Mouse (Mus musculus) gastrocnemius, adult 2 months (tissue): Measurements from ENCODE around the gene Cfap126. TPM values are rescaled to one million over a fixed set of nuclear protein-coding genes. Genes with fewer than 3 reads are reported as not detected.
A peak's percentile ranks its signal among the peaks of the same experiment; 100 is the strongest.

ENCODE experiments used
- DNase-seq: peaks from one replicate; pipeline ENCODE4 v3.0.0; 2022
- H3K27ac ChIP-seq: fragments of 200-600 bp; 2 replicates; pipeline ENCODE4 v1.8.1; 2022; ENCODE audit warnings: mild to moderate bottlenecking
- H3K4me3 ChIP-seq: fragments of 200-600 bp; 2 replicates; pipeline ENCODE4 v1.8.1; 2022; ENCODE audit warnings: mild to moderate bottlenecking, moderate library complexity
- CTCF ChIP-seq: fragments of 200-600 bp; IDR thresholded peaks from 2 replicates; pipeline ENCODE4 v1.8.1; 2022; ENCODE audit warnings: antibody characterized with exemption, mild to moderate bottlenecking, moderate library complexity
- intact Hi-C: fragments of 180-260 bp; cut with DNase I; formaldehyde crosslinking; loops from one replicate; pipeline ENCODE4 v1.15.1; 2025
- total RNA-seq, 2 experiments: library from RNA; stranded (reverse); gene quantifications; 2 replicates each; pipeline ENCODE4 v1.2.3; 2021

The Cfap126 gene
- total RNA-seq, 2 experiments from 2014 or later, result 0.75 to 1.8 TPM

GRCm38 (mm10) chr1:171105226-171105625 lies 8.5 kb upstream of the Cfap126 start:
- Histone ChIP-seq H3K4me3 (no peak overlapping the region), H3K27ac (no peak overlapping the region)
- DNase-seq, result no peak
- no peak for TF ChIP-seq CTCF
- intact Hi-C loops, result no loop called here

DNA sequence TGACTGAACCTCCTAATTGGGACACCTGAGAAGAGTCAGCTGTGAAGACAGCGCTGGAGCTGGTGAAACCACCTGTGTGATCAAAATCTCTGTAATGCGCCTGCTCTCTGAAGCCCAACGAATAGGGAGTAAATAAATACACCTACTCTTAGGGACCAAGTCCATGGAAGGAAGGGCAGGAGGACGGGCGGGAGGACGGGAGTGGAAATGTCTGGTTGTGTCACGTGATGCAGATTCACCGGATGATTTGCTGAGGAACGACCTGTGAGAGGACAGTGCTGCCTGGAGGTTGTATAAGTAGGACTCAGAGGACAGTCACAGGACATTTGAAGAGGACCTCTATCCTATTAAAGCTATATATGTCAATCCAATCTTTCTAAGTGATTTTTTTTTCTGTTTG lies 4.1 kb upstream of the Cfap126 start:
- no peak for DNase-seq
- intact Hi-C loops, result loop anchor here (2.0 to 10.0 kb wide), 3 partner anchors 65 to 235 kb away; partner anchors contain the start of genes Nit1, Pfdn2, Ppox and Usp21
- Histone ChIP-seq H3K4me3 (no peak overlapping the region), H3K27ac (no peak overlapping the region)
- TF ChIP-seq CTCF, result no peak

DNA sequence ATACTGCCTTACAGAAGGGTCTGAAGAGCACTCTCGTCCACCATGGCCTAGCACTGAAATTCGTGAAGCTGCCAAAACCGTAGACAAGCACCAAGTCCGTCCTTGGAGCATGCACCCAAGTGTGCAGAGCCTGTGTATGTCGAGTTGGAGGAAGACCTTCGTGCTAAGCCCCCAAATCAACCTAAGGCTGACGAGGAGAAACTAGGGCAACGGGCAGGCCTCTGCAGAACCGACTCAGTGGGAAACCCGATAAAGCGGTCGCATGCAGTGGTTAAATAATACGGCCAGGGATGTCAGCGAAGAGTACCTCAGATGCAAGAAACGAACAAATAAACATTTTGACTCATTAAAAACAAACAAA lies 3.1 kb upstream of the Cfap126 start:
- H3K4me3 ChIP-seq, result peak overlapping the region; percentile 89
- H3K27ac ChIP-seq, result peak overlapping the region; percentile 91
- DNase-seq, result no peak
- intact Hi-C loops, result loop anchor here (2.0 to 10.0 kb wide), 3 partner anchors 66 to 234 kb away; partner anchors contain the start of genes Nit1, Pfdn2, Ppox and Usp21
- TF ChIP-seq CTCF, result no peak

- no peak; the same call in 1 of the 2 replicates for TF ChIP-seq CTCF
- DNase-seq, result peak; percentile 95
- intact Hi-C loops, result loop anchor here (2.0 to 10.0 kb wide), 3 partner anchors 66 to 234 kb away; partner anchors contain the start of genes Nit1, Pfdn2, Ppox and Usp21
- H3K27ac ChIP-seq, result peak overlapping the region; percentile 91
- peak overlapping the region; percentile 89 for H3K4me3 ChIP-seq
These were observed 2.5 kb upstream of the Cfap126 start for GRCm38 (mm10) chr1:171111020-171111780.

GRCm38 (mm10) chr1:171111781-171112575 lies 1.7 kb upstream of the Cfap126 start:
- TF ChIP-seq CTCF, result no peak
- peak overlapping the region; percentile 89 for H3K4me3 ChIP-seq
- DNase-seq, result peak; percentile 61
- intact Hi-C loops, result loop anchor here (2.0 to 10.0 kb wide), 3 partner anchors 67 to 233 kb away; partner anchors contain the start of genes Nit1, Pfdn2, Ppox and Usp21
- peak overlapping the region; percentile 91 for H3K27ac ChIP-seq

- H3K4me3 ChIP-seq, result peak overlapping the region; percentile 81
- intact Hi-C loops, result loop anchor here (10.0 kb wide), 2 partner anchors 172 to 232 kb away; partner anchors contain the start of genes Nit1, Pfdn2, Ppox and Usp21
- TF ChIP-seq CTCF, result no peak
- no peak for DNase-seq
- H3K27ac ChIP-seq, result peak overlapping the region; percentile 96
These were observed 732 bp upstream of the Cfap126 start for GRCm38 (mm10) chr1:171112986-171113385.

DNA sequence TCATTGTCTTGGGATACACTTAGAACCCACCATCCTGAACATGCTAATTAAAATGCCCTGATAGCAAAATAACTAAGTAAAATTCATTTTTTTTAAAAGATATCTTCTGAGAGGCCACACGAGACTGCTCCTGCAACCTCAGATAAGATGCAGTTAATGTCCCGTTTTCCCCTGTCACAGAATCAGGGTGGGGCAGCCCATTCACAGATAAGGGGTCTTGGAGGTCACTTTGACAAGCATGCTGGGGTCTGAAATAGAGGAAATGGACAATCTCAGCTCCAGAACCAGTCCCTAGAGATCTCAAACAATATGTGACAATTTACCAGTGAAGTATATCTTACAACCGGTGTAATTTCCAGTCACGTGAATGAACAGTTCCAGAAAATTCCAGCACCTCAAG lies 2.6 kb downstream of the Cfap126 start:
- Histone ChIP-seq H3K4me3 (no peak overlapping the region), H3K27ac (no peak overlapping the region)
- DNase-seq, result no peak
- no peak for TF ChIP-seq CTCF
- intact Hi-C loops, result loop anchor here (1.0 to 10.0 kb wide), 4 partner anchors 106 to 229 kb away; partner anchors contain the start of genes Nit1, Pfdn2, Ppox and Tomm40l

GRCm38 (mm10) chr1:171118269-171118684 lies 4.6 kb downstream of the Cfap126 start:
- intact Hi-C loops, result loop anchor here (2.0 to 10.0 kb wide), 3 partner anchors 33 to 227 kb away; partner anchors contain the start of genes Mpz, Nit1, Pfdn2 and Ppox
- H3K4me3 ChIP-seq, result no peak overlapping the region
- TF ChIP-seq CTCF, result peak; percentile 59
- DNase-seq, result peak; percentile 44
- no peak overlapping the region for H3K27ac ChIP-seq

DNA sequence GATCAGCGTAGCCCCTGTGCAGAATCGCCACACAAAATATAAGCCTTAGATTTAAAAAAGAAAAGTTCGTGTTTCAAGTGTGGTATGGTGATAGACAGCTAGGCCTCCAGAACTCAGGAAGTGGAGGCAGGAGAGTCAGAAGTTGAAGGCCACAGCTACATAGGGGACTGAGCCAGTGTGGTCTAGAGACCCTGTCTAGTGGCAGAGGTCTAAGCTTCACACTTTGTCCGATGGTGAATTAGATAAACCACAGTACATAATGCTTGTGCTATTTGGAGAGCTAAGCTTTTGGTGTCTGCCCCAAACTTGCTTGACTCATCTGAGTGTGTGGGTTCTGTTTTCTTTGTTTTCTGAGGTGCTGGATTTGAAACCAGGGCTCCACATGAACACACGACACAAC lies 5.3 kb downstream of the Cfap126 start:
- Histone ChIP-seq H3K27ac (no peak overlapping the region), H3K4me3 (no peak overlapping the region)
- DNase-seq, result no peak
- TF ChIP-seq CTCF, result no peak
- intact Hi-C loops, result loop anchor here (2.0 to 10.0 kb wide), 3 partner anchors 32 to 226 kb away; partner anchors contain the start of genes Mpz, Nit1, Pfdn2 and Ppox

GRCm38 (mm10) chr1:171119405-171119804 lies 5.7 kb downstream of the Cfap126 start:
- no peak overlapping the region for H3K27ac ChIP-seq
- no peak for TF ChIP-seq CTCF
- intact Hi-C loops, result loop anchor here (2.0 to 10.0 kb wide), 3 partner anchors 31 to 225 kb away; partner anchors contain the start of genes Mpz, Nit1, Pfdn2 and Ppox
- no peak for DNase-seq
- H3K4me3 ChIP-seq, result no peak overlapping the region

DNA sequence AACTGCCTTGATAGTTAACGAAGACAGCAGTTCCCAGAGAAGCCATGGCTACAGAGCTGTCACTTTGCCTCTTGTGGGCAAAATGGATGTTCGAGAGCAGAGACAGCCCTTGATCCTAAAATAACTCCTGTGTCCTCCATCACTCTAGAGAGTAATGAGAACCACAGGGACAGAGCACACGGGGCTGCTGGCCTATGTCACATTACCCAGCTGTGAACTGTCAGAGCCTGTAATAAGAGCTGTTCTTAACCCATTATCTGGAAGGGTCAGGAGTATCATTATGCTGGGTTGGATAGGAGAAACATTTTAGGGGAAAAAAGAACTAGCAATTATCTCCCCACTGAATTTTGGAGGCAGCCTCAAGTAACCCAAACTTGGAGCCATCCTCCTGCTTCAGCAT lies 7.2 kb downstream of the Cfap126 start:
- H3K4me3 ChIP-seq, result no peak overlapping the region
- intact Hi-C loops, result no loop called here
- no peak for TF ChIP-seq CTCF
- H3K27ac ChIP-seq, result no peak overlapping the region
- no peak for DNase-seq

DNA sequence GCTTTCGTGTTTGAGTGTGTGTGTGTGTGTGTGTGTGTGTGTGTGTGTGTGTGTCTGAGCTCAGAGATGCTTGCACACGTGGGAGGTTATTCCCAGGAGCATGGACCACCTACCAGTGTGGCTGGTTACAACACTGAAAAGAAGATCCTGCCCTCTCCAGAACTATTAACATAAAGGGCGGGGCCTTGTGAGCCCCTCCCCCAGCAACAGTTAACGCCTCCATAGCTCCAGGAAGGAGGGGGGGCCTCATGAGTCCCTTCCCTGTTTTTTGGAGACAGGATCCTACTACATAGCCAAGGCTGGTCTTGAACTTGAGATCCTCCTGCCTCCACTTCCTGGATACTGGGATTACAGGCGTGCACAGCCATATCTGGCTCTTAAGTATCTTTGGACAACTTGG lies 8.1 kb downstream of the Cfap126 start:
- intact Hi-C loops, result no loop called here
- no peak for DNase-seq

More for the DNA sequence above, 8.1 kb downstream of the Cfap126 start:
- Histone ChIP-seq H3K27ac (no peak overlapping the region), H3K4me3 (no peak overlapping the region)
- TF ChIP-seq CTCF, result no peak
